Mouse (Mus musculus) 416B (cell line): ENCODE measurements around the gene Hist1h2bg.
A peak's percentile ranks its signal among the peaks of the same experiment; 100 is the strongest.

Experiments used
- DNase-seq: peaks from one replicate; pipeline ENCODE4 v3.0.0; 2011; ENCODE audit warnings: low read depth

The Hist1h2bg gene

GRCm38 (mm10) chr13:23571022-23571503 lies at the start of gene Hist1h2bg, which contains the start of gene Hist1h2ae:
Gene Hist1h2bg, plus strand, starts transcription at chr13:23571396.
Gene Hist1h2ae, minus strand, starts transcription at chr13:23571220.
- DNase-seq = peak; percentile 100

- DNase-seq = peak; percentile 90
Observed at GRCm38 (mm10) chr13:23521703-23522102, 49.5 kb upstream of the Hist1h2bg start.

- DNase-seq = peak; percentile 76
Observed at GRCm38 (mm10) chr13:23523976-23524375, 47.2 kb upstream of the Hist1h2bg start.

GRCm38 (mm10) chr13:23524654-23525053 lies 46.5 kb upstream of the Hist1h2bg start:
- DNase-seq = peak; percentile 95

- DNase-seq = peak; percentile 78
Observed at GRCm38 (mm10) chr13:23525901-23526300, 45.3 kb upstream of the Hist1h2bg start.

GRCm38 (mm10) chr13:23526312-23526711 lies 44.9 kb upstream of the Hist1h2bg start:
- DNase-seq = peak; percentile 95

GRCm38 (mm10) chr13:23529005-23529404 lies 42.2 kb upstream of the Hist1h2bg start:
- DNase-seq = peak; percentile 27

- peak; percentile 47 for DNase-seq
Observed at GRCm38 (mm10) chr13:23529480-23530165, 41.6 kb upstream of the Hist1h2bg start.

GRCm38 (mm10) chr13:23530181-23530900 lies 40.9 kb upstream of the Hist1h2bg start:
- peak; percentile 90 for DNase-seq

- peak; percentile 99 for DNase-seq
Observed at GRCm38 (mm10) chr13:23530901-23531875, 40.0 kb upstream of the Hist1h2bg start, which contains the start of gene Hist1h4h. Gene Hist1h4h, plus strand, starts transcription at chr13:23531050.

- peak; percentile 76 for DNase-seq
Observed at GRCm38 (mm10) chr13:23532262-23533075, 38.7 kb upstream of the Hist1h2bg start.

GRCm38 (mm10) chr13:23533560-23534367 lies 37.4 kb upstream of the Hist1h2bg start, which contains the start of gene Hist1h2af:
Gene Hist1h2af, plus strand, starts transcription at chr13:23533906.
- DNase-seq = peak; percentile 98

GRCm38 (mm10) chr13:23534368-23535131 lies 36.6 kb upstream of the Hist1h2bg start:
- DNase-seq = no peak

GRCm38 (mm10) chr13:23535137-23536075 lies 35.8 kb upstream of the Hist1h2bg start, which contains the start of gene Hist1h3g:
Gene Hist1h3g, plus strand, starts transcription at chr13:23535422.
- DNase-seq = peak; percentile 100

GRCm38 (mm10) chr13:23536076-23536822 lies 34.9 kb upstream of the Hist1h2bg start:
- DNase-seq = peak; percentile 88

GRCm38 (mm10) chr13:23537006-23537710 lies 34.0 kb upstream of the Hist1h2bg start:
- DNase-seq = peak; percentile 72
